Mouse (Mus musculus) small intestine, adult 2 months (tissue): ENCODE measurements around the gene Tpd52l2.

ENCODE experiments used
- CTCF ChIP-seq: fragments of 200-500 bp; IDR thresholded peaks from 2 replicates; pipeline ENCODE4 v1.5.1; 2012; ENCODE audit warnings: low read depth, mild to moderate bottlenecking, control low read depth, inconsistent platforms, low read length, moderate library complexity, mixed read lengths; ENCODE audit not compliant: insufficient replicate concordance, insufficient read length; ENCODE audit errors: extremely low read depth
- POLR2A ChIP-seq: fragments of 200-500 bp; IDR thresholded peaks from 2 replicates; pipeline ENCODE4 v1.6.1; 2012; ENCODE audit warnings: low read depth, mild to moderate bottlenecking, control low read depth, inconsistent platforms, low read length, moderate library complexity

DNA sequence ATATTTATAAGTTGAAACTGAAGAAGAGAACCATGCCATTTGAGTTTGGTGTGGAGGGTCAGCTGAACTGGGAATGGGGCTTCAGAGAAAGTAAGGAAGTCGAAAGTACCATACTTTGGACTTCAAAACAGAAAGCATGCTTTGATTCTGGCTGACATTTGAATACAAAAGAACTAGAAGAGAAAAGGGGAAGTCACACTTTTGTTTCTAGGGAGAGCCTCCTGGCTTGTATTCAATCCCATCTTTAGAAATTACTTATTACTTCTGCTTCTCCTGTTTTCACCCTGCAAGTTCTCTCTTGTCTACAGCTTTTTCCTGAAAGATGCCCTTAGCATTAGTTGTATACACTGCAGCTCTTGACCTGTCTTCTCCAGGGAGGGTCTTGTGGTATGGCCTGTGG lies 51.3 kb downstream of the Tpd52l2 start:
- TF ChIP-seq CTCF: no peak
- no peak for TF ChIP-seq POLR2A
